Mouse (Mus musculus): ENCODE data around the gene Maml3. TPM values are rescaled to one million over a fixed set of nuclear protein-coding genes. Genes with fewer than 3 reads are reported as not detected.

The Maml3 gene
- polyA plus RNA-seq, 1 experiment = not detected

- TF ChIP-seq POLR2A (IDR thresholded peaks at IDR 0.05; ENCODE audit: insufficient read depth, low read depth, low read length) (no peak), CTCF (IDR thresholded peaks at IDR 0.05; ENCODE audit: insufficient read depth, low read depth, low read length) (no peak)
- Histone ChIP-seq H3K4me3 (ENCODE audit: insufficient read depth, low read depth, low read length) (no peak overlapping the region), H3K27ac (ENCODE audit: insufficient read depth, low read depth, low read length) (no peak overlapping the region), H3K4me1 (ENCODE audit: control insufficient read depth, insufficient read depth, low read length) (peaks cover 12% of the 10 kb centered on the region)
- 86% methylated on average over 10 of the region's 10 CpGs for WGBS
Observed at GRCm38 (mm10) chr3:51741824-51742223, 363.1 kb downstream of the Maml3 start.

- TF ChIP-seq POLR2A (IDR thresholded peaks at IDR 0.05; ENCODE audit: insufficient read depth, low read depth, low read length) (no peak), CTCF (IDR thresholded peaks at IDR 0.05; ENCODE audit: insufficient read depth, low read depth, low read length) (no peak)
- H3K4me3 ChIP-seq (ENCODE audit: insufficient read depth, low read depth, low read length) = no peak overlapping the region
- peaks cover 12% of the 10 kb centered on the region for H3K4me1 ChIP-seq (ENCODE audit: control insufficient read depth, insufficient read depth, low read length)
- no peak overlapping the region for H3K27ac ChIP-seq (ENCODE audit: insufficient read depth, low read depth, low read length)
Observed at GRCm38 (mm10) chr3:51739835-51740112, 365.1 kb downstream of the Maml3 start.

- Histone ChIP-seq H3K27ac (ENCODE audit: insufficient read depth, low read depth, low read length) (peak overlapping the region; percentile 52; the same call in 1 of the 2 replicates), H3K4me1 (ENCODE audit: control insufficient read depth, insufficient read depth, low read length) (peaks cover 12% of the 10 kb centered on the region), H3K4me3 (ENCODE audit: insufficient read depth, low read depth, low read length) (no peak overlapping the region)
- TF ChIP-seq POLR2A (IDR thresholded peaks at IDR 0.05; ENCODE audit: insufficient read depth, low read depth, low read length) (no peak), CTCF (IDR thresholded peaks at IDR 0.05; ENCODE audit: insufficient read depth, low read depth, low read length) (no peak)
- 55% methylated on average over 12 of the region's 12 CpGs for WGBS
Observed at GRCm38 (mm10) chr3:51739049-51739834, 365.6 kb downstream of the Maml3 start.

GRCm38 (mm10) chr3:51733685-51734084, 371.2 kb downstream of the Maml3 start:
- TF ChIP-seq POLR2A (IDR thresholded peaks at IDR 0.05; ENCODE audit: insufficient read depth, low read depth, low read length) = no peak
- TF ChIP-seq CTCF (IDR thresholded peaks at IDR 0.05; ENCODE audit: insufficient read depth, low read depth, low read length) = no peak
- 99% methylated on average over 3 of the region's 3 CpGs for WGBS
- H3K4me3 ChIP-seq (ENCODE audit: insufficient read depth, low read depth, low read length) = no peak overlapping the region
- peaks cover 10% of the 10 kb centered on the region for H3K4me1 ChIP-seq (ENCODE audit: control insufficient read depth, insufficient read depth, low read length)
- H3K27ac ChIP-seq (ENCODE audit: insufficient read depth, low read depth, low read length) = no peak overlapping the region

- H3K4me1 ChIP-seq (ENCODE audit: control insufficient read depth, insufficient read depth, low read length) = peaks cover 14% of the 10 kb centered on the region
- no peak overlapping the region for H3K4me3 ChIP-seq (ENCODE audit: insufficient read depth, low read depth, low read length)
- TF ChIP-seq POLR2A (IDR thresholded peaks at IDR 0.05; ENCODE audit: insufficient read depth, low read depth, low read length) (no peak), CTCF (IDR thresholded peaks at IDR 0.05; ENCODE audit: insufficient read depth, low read depth, low read length) (no peak)
- no peak overlapping the region for H3K27ac ChIP-seq (ENCODE audit: insufficient read depth, low read depth, low read length)
- 83% methylated on average over 16 of the region's 16 CpGs for WGBS
Observed at GRCm38 (mm10) chr3:51731949-51732636, 372.8 kb downstream of the Maml3 start.

GRCm38 (mm10) chr3:51730662-51731061, 374.2 kb downstream of the Maml3 start:
- TF ChIP-seq POLR2A (IDR thresholded peaks at IDR 0.05; ENCODE audit: insufficient read depth, low read depth, low read length) = no peak
- no peak for TF ChIP-seq CTCF (IDR thresholded peaks at IDR 0.05; ENCODE audit: insufficient read depth, low read depth, low read length)
- Histone ChIP-seq H3K27ac (ENCODE audit: insufficient read depth, low read depth, low read length) (no peak overlapping the region), H3K4me1 (ENCODE audit: control insufficient read depth, insufficient read depth, low read length) (peaks cover 14% of the 10 kb centered on the region), H3K4me3 (ENCODE audit: insufficient read depth, low read depth, low read length) (no peak overlapping the region)
- WGBS = 85% methylated on average over 7 of the region's 7 CpGs

GRCm38 (mm10) chr3:51729109-51729918, 375.6 kb downstream of the Maml3 start:
- Histone ChIP-seq H3K27ac (ENCODE audit: insufficient read depth, low read depth, low read length) (no peak overlapping the region; the same call in 1 of the 2 replicates), H3K4me3 (ENCODE audit: insufficient read depth, low read depth, low read length) (no peak overlapping the region), H3K4me1 (ENCODE audit: control insufficient read depth, insufficient read depth, low read length) (peaks cover 14% of the 10 kb centered on the region)
- 63% methylated on average over 14 of the region's 14 CpGs for WGBS
- TF ChIP-seq CTCF (IDR thresholded peaks at IDR 0.05; ENCODE audit: insufficient read depth, low read depth, low read length) (no peak), POLR2A (IDR thresholded peaks at IDR 0.05; ENCODE audit: insufficient read depth, low read depth, low read length) (no peak)

- 68% methylated on average over 12 of the region's 12 CpGs for WGBS
- TF ChIP-seq POLR2A (IDR thresholded peaks at IDR 0.05; ENCODE audit: insufficient read depth, low read depth, low read length) (no peak), CTCF (IDR thresholded peaks at IDR 0.05; ENCODE audit: insufficient read depth, low read depth, low read length) (no peak)
- no peak overlapping the region; the same call in 1 of the 2 replicates for H3K27ac ChIP-seq (ENCODE audit: insufficient read depth, low read depth, low read length)
- H3K4me1 ChIP-seq (ENCODE audit: control insufficient read depth, insufficient read depth, low read length) = peaks cover 14% of the 10 kb centered on the region
- no peak overlapping the region for H3K4me3 ChIP-seq (ENCODE audit: insufficient read depth, low read depth, low read length)
Observed at GRCm38 (mm10) chr3:51728456-51728855, 376.4 kb downstream of the Maml3 start.

Data from olfactory bulb, adult 2 months (tissue).